Mouse (Mus musculus) kidney, adult 2 months (tissue): Measurements from ENCODE around the gene Cpne4. TPM values are rescaled to one million over a fixed set of nuclear protein-coding genes. Genes with fewer than 3 reads are reported as not detected.

ENCODE experiments used
- DNase-seq: peaks from one replicate; pipeline ENCODE4 v3.0.0; 2021
- H3K27ac ChIP-seq: fragments of 200-500 bp; 2 replicates; pipeline ENCODE4 v1.5.1; 2012; ENCODE audit warnings: low read depth, low read length, control low read depth, inconsistent platforms; ENCODE audit not compliant: insufficient read depth
- H3K27me3 ChIP-seq: fragments of 200-500 bp; replicated peaks from 2 replicates; pipeline ENCODE4 v1.6.1; 2012; ENCODE audit warnings: mild to moderate bottlenecking, moderate library complexity, low read length, inconsistent platforms; ENCODE audit not compliant: control insufficient read depth, insufficient read depth
- H3K36me3 ChIP-seq: fragments of 200-500 bp; 2 replicates; pipeline ENCODE4 v1.6.1; 2012; ENCODE audit warnings: mild to moderate bottlenecking, moderate library complexity, low read length, inconsistent platforms; ENCODE audit not compliant: control insufficient read depth, insufficient read depth
- H3K4me1 ChIP-seq: fragments of 200-500 bp; 2 replicates; pipeline ENCODE4 v1.6.1; 2011; ENCODE audit warnings: low read length; ENCODE audit not compliant: control insufficient read depth, insufficient read depth
- H3K4me3 ChIP-seq: fragments of 200-500 bp; 2 replicates; pipeline ENCODE4 v1.5.1; 2011; ENCODE audit warnings: mild to moderate bottlenecking, low read depth, low read length, control low read depth; ENCODE audit not compliant: insufficient read depth
- CTCF ChIP-seq: fragments of 200-500 bp; conservative IDR thresholded peaks from 2 replicates; pipeline ENCODE4 v1.5.1; 2011; ENCODE audit warnings: low read depth, mild to moderate bottlenecking, control low read depth, low read length, moderate library complexity, mixed read lengths; ENCODE audit not compliant: insufficient read depth, insufficient read length
- POLR2A ChIP-seq: fragments of 200-500 bp; IDR thresholded peaks from one replicate; pipeline ENCODE4 v1.6.1; 2011; ENCODE audit warnings: low read depth, low read length, control low read depth
- WGBS: fragments of 180-500 bp; shearing (Covaris S2); methylation state at CpG from one replicate; pipeline ENCODE4 v1.1.7; 2018; 5-methylcytosine and 5-hydroxymethylcytosine counted together
- polyA plus RNA-seq: library from polyadenylated mRNA; depleted of rRNA; stranded (reverse); fragments of >200 nt; gene quantifications from 2 replicates; pipeline ENCODE4 v1.2.3, GENCODE M21; 2012

Gene Cpne4
- polyA plus RNA-seq, 1 experiment = 7.4 TPM

DNA sequence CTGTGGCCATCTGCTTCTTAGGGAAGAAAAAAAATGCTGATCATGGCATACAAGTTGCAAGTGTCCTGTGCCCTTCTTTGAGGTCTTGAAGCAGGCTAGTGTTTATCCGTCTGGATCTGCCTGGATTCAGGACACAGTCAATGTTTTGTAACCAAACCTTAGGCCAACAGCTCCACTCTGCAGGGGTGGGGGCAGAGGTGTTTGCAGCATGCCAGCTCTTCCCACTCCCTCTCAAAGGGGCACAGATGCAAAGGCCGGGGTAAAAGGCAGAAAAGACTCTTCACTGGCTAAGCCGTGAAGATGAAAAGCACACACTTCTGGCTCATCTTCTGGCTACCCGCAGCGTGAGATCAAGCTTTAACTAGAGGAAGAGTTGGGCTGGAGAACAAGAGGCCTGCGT, 69.6 kb downstream of the Cpne4 start:
- TF ChIP-seq POLR2A = no peak
- no peak for TF ChIP-seq CTCF
- Histone ChIP-seq H3K36me3 (no peaks in the 10 kb centered on the region), H3K4me1 (no peaks in the 10 kb centered on the region; the same call in 1 of the 2 replicates), H3K27me3 (no peaks in the 10 kb centered on the region), H3K27ac (peak overlapping the region; percentile 90), H3K4me3 (no peak overlapping the region)
- peak; percentile 86 for DNase-seq
- 42% methylated on average over 6 of the region's 6 CpGs for WGBS

- Histone ChIP-seq H3K27me3 (no peaks in the 10 kb centered on the region), H3K4me3 (no peak overlapping the region), H3K36me3 (no peaks in the 10 kb centered on the region), H3K4me1 (no peaks in the 10 kb centered on the region), H3K27ac (no peak overlapping the region)
- WGBS = 53% methylated on average over 4 of the region's 4 CpGs
- DNase-seq = peak; percentile 65
- no peak for TF ChIP-seq CTCF
- TF ChIP-seq POLR2A = no peak
Measured at GRCm38 (mm10) chr9:104623564-104623963, 76.5 kb downstream of the Cpne4 start.

GRCm38 (mm10) chr9:104627816-104628215, 80.7 kb downstream of the Cpne4 start:
- H3K27me3 ChIP-seq = no peaks in the 10 kb centered on the region
- DNase-seq = no peak
- H3K4me1 ChIP-seq = no peaks in the 10 kb centered on the region
- WGBS = 44% methylated on average over 7 of the region's 7 CpGs
- no peak overlapping the region for H3K27ac ChIP-seq
- H3K4me3 ChIP-seq = no peak overlapping the region
- no peak for TF ChIP-seq POLR2A
- TF ChIP-seq CTCF = no peak
- no peaks in the 10 kb centered on the region for H3K36me3 ChIP-seq

- no peak overlapping the region for H3K4me3 ChIP-seq
- DNase-seq = no peak
- H3K36me3 ChIP-seq = no peaks in the 10 kb centered on the region
- no peaks in the 10 kb centered on the region for H3K27me3 ChIP-seq
- no peaks in the 10 kb centered on the region for H3K4me1 ChIP-seq
- WGBS = 77% methylated on average over 7 of the region's 7 CpGs
- no peak overlapping the region for H3K27ac ChIP-seq
- no peak for TF ChIP-seq CTCF
- TF ChIP-seq POLR2A = no peak
Measured at GRCm38 (mm10) chr9:104629282-104629681, 82.2 kb downstream of the Cpne4 start.

DNA sequence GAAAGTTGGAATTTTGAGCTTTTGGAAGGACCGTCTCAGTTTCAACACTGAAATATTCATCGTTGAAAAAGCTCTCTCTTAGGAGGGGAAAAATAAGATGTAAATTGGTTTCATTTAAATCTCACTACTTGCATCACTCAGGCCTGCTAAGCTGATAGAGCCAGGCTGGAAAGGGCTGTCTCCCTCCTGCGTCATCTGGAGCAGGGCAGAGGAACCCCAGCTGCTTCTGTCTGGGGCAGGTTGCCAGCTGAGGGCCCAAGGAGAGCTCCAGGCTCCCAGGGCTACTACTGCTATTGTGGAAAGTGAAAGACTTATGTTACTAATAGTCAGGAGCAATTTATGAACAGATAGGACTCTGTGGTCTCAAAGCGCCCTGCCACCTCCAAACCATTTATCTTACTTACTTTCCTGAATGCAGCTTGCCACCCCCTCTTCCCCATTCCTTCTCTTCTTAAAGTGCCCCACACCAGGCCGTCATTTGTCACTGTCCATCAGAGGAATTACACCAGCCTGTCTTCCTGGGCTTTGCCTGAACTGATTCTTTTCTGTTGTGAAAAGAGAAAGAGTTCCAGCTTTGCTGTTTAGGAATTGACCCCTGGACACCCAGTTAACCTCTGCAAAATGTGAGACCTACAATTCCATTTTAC, 99.4 kb downstream of the Cpne4 start:
- no peak overlapping the region for H3K4me3 ChIP-seq
- DNase-seq = no peak
- TF ChIP-seq POLR2A (no peak), CTCF (no peak)
- no peaks in the 10 kb centered on the region for H3K36me3 ChIP-seq
- no peaks in the 10 kb centered on the region for H3K4me1 ChIP-seq
- 60% methylated on average over 5 of the region's 5 CpGs for WGBS
- no peaks in the 10 kb centered on the region; the same call in 1 of the 2 replicates for H3K27me3 ChIP-seq
- no peak overlapping the region for H3K27ac ChIP-seq

DNA sequence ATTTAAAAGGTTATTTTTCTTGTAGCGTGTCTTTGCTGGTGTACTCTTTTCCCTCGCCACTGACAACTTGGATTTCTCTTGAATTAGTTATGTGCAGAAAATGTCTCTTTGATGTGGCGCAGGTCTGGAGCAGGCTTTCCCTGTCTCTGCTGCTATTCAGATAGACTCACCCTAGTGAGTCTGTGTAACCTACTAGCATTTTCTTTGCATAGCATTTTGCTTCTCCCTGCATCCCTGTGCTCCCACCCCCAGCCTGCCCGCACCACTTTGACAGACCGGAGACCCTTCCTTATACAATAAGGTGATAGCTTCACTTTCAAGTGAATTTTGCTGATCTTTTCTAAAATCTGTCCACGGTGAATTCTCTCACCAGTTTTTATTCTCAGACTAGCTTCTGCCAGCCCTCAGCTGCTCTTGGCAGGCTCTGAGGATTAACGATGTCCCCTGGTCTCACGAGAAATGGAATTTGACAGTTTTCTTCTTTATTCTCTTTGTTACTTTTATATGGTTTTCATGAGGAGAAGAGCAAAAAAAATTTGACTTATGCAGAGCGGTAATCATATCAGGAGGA, 105.7 kb downstream of the Cpne4 start:
- Histone ChIP-seq H3K27me3 (no peaks in the 10 kb centered on the region), H3K4me1 (no peaks in the 10 kb centered on the region), H3K27ac (no peak overlapping the region), H3K36me3 (no peaks in the 10 kb centered on the region), H3K4me3 (no peak overlapping the region)
- TF ChIP-seq CTCF (no peak), POLR2A (no peak)
- no peak for DNase-seq
- 80% methylated on average over 9 of the region's 9 CpGs for WGBS

GRCm38 (mm10) chr9:104659758-104660157, 112.7 kb downstream of the Cpne4 start:
- no peak for TF ChIP-seq CTCF
- no peak for TF ChIP-seq POLR2A
- Histone ChIP-seq H3K27me3 (no peaks in the 10 kb centered on the region), H3K4me1 (no peaks in the 10 kb centered on the region), H3K27ac (no peak overlapping the region), H3K36me3 (no peaks in the 10 kb centered on the region), H3K4me3 (no peak overlapping the region)
- WGBS = 49% methylated on average over 4 of the region's 4 CpGs
- peak; percentile 9 for DNase-seq
